Mouse (Mus musculus): ENCODE measurements around the gene Ptpn3.

GRCm38 (mm10) chr4:57333926-57334548, 32.4 kb upstream of the Ptpn3 start:
- no peak for TF ChIP-seq CTCF (IDR thresholded peaks at IDR 0.05; ENCODE audit: borderline replicate concordance, extremely low read depth, insufficient read depth, insufficient read length)
- TF ChIP-seq POLR2A (IDR thresholded peaks at IDR 0.05; ENCODE audit: borderline replicate concordance, extremely low read depth, insufficient read depth, insufficient read length, poor library complexity, severe bottlenecking) = no peak
